Mouse (Mus musculus) thymus, adult 2 months (tissue): ENCODE measurements at regions not wholly inside any gene's neighbourhood (a gene's known extent, or its start where the extent isn't known, plus 50 kb on each side); places are given as distances from the start of the nearest gene placed in this dataset.

Experiments used
- DNase-seq: peaks from one replicate; pipeline ENCODE4 v3.0.0; 2021
- H3K27ac ChIP-seq: fragments of 200-500 bp; 2 replicates; pipeline ENCODE4 v1.5.1; 2012; ENCODE audit warnings: low read length, control low read depth; ENCODE audit not compliant: control insufficient read depth, insufficient read depth
- H3K27me3 ChIP-seq: fragments of 200-500 bp; 2 replicates; pipeline ENCODE4 v1.6.1; 2012; ENCODE audit warnings: mild to moderate bottlenecking, low read length, moderate library complexity, mixed read lengths; ENCODE audit not compliant: control insufficient read depth, insufficient read depth
- H3K36me3 ChIP-seq: fragments of 200-500 bp; 2 replicates; pipeline ENCODE4 v1.6.1; 2012; ENCODE audit warnings: mild to moderate bottlenecking, low read length, moderate library complexity; ENCODE audit not compliant: control insufficient read depth, insufficient read depth
- H3K4me1 ChIP-seq: fragments of 200-500 bp; replicated peaks from 2 replicates; pipeline ENCODE4 v1.6.1; 2012; ENCODE audit warnings: low read length; ENCODE audit not compliant: control insufficient read depth, insufficient read depth
- H3K4me3 ChIP-seq: fragments of 200-500 bp; 2 replicates; pipeline ENCODE4 v1.5.1; 2012; ENCODE audit warnings: mild to moderate bottlenecking, low read length, control low read depth, moderate library complexity; ENCODE audit not compliant: control insufficient read depth, insufficient read depth
- CTCF ChIP-seq: fragments of 200-500 bp; IDR thresholded peaks from 2 replicates; pipeline ENCODE4 v1.5.1; 2012; ENCODE audit warnings: mild to moderate bottlenecking, control low read depth, low read length, moderate library complexity, borderline replicate concordance; ENCODE audit not compliant: control insufficient read depth, poor library complexity, insufficient read depth; ENCODE audit errors: extremely low read depth
- POLR2A ChIP-seq: fragments of 200-500 bp; IDR thresholded peaks from 2 replicates; pipeline ENCODE4 v1.6.1; 2012; ENCODE audit warnings: mild to moderate bottlenecking, low read length, control low read depth, moderate library complexity; ENCODE audit not compliant: control insufficient read depth, poor library complexity, insufficient read depth; ENCODE audit errors: extremely low read depth
- WGBS: fragments of 180-500 bp; shearing (Covaris S2); methylation state at CpG from one replicate; pipeline ENCODE4 v1.1.7; 2018; 5-methylcytosine and 5-hydroxymethylcytosine counted together

DNA sequence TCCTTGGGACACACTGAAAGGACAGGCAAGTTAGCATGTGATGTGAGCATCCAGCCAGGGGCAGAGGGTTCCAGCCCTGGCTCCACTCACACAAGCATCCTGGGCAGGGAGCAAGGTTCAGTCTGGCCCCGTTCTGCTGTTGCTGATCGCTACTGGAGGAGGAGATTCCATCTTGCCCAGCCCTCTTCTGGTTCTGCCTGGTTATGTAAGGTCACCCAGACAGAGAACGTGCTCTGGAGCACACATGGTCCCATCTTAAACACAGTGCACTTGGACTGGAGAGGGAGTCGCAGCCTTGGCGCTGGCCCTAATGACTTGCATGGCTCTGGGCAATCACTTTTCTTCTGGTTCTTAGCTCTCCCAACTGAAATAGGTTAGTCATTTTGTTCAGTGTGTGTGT, 96.2 kb upstream of the Tnp1 start:
- Histone ChIP-seq H3K27me3 (no peaks in the 10 kb centered on the region), H3K36me3 (no peaks in the 10 kb centered on the region), H3K4me3 (no peak overlapping the region), H3K4me1 (no peaks in the 10 kb centered on the region), H3K27ac (no peak overlapping the region)
- TF ChIP-seq CTCF (no peak), POLR2A (no peak)
- DNase-seq: no peak
- 90% methylated on average over 5 of the region's 5 CpGs for WGBS

DNA sequence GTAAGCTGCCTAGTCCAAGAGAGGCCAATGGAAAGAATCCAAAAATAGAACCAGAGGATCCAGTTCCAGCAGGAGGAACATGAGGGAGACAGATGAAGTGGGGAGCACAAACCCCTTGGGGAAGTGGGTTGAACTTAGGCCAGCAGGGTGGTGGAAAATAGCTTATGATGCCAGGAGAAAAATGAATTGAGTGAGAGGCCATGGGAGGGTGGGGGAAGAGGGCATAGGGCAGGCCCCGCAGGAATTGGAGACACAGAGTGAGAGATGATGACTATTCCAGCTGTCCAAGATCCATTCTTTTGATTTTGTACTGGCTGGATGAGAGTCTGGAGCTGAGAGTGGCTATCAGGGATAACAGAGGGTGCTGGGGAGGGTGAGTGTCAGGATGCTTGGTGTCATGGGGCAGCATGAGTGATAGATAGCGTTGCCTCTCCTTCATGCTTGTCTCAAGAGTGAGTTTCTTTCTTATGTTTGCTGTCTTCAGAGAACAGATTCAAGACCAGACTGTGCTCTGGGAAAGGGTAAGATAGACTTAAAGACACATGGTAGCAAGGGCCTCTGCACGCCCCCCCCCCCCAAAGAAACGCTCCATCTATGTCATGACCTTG, 90.3 kb upstream of the Tnp1 start:
- no peak for TF ChIP-seq POLR2A
- no peak for TF ChIP-seq CTCF
- no peak overlapping the region for H3K27ac ChIP-seq
- H3K27me3 ChIP-seq: no peaks in the 10 kb centered on the region
- H3K4me1 ChIP-seq: no peaks in the 10 kb centered on the region
- no peak for DNase-seq
- no peak overlapping the region for H3K4me3 ChIP-seq
- WGBS: 91% methylated on average over 4 of the region's 4 CpGs
- H3K36me3 ChIP-seq: no peaks in the 10 kb centered on the region

DNA sequence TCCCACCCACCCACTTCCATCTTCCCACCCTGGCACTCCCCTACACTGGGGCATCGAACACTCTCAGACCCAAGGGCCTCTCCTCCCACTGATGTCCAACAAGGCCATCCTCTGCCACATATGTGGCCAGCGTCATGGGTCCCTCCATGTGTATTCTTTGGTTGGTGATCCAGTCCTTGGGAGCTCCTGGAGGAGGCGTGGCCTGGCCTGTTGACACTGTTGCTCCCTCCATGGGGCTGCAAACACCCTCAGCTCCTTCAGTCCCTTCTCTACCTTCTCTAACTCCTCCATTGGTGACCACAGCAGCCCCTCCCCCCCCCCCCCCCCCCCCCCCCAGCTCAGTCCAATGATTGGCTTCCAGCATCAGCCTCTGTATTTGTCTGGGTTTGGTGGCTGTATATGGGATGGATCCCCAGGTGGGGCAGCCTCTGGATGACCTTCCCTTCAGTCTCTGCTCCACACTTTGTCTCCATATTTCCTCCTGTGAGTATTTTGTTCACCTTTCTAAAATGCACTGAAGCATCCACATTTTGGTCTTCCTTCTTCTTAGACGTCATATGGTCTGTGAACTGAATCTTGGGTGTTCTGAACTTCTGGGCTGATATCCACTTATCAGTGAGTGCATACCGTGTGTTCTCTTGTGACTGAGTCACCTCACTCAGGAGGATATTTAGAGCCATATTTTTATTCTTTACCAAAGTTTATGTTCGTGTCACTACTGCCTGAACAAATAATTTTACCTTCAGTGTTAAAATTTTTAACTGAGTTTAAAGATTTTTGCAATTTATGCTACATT, 82.1 kb upstream of the Tnp1 start:
- H3K4me1 ChIP-seq: no peaks in the 10 kb centered on the region
- TF ChIP-seq CTCF (no peak), POLR2A (no peak)
- DNase-seq: no peak
- WGBS: 82% methylated on average over 6 of the region's 6 CpGs
- no peak overlapping the region for H3K27ac ChIP-seq
- H3K36me3 ChIP-seq: no peaks in the 10 kb centered on the region
- no peak overlapping the region for H3K4me3 ChIP-seq
- no peaks in the 10 kb centered on the region for H3K27me3 ChIP-seq

DNA sequence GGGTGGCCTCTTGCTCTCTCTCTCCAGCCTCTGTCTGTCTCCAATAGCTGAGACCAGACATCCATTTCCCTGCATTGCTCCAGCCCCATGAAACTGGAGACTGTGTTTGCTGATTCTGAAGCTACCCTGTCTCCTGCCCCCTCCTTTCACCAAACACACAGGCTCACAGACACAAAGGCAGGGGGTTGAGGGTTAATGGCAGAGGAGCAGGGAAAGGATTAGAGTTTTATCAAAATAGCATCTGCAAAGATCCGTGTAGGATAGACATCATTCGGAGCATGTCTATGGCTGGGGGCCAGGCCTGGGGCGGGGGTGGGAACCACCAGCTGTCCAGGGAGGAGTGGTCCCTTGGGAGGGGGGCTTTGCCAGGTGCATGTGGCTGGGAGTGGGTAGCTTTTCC, 73.9 kb upstream of the Tnp1 start:
- WGBS: 87% methylated on average over 3 of the region's 3 CpGs
- H3K27ac ChIP-seq: no peak overlapping the region
- no peaks in the 10 kb centered on the region for H3K36me3 ChIP-seq
- H3K27me3 ChIP-seq: no peaks in the 10 kb centered on the region
- no peak overlapping the region for H3K4me3 ChIP-seq
- no peaks in the 10 kb centered on the region for H3K4me1 ChIP-seq
- TF ChIP-seq POLR2A (no peak), CTCF (no peak)
- DNase-seq: no peak

DNA sequence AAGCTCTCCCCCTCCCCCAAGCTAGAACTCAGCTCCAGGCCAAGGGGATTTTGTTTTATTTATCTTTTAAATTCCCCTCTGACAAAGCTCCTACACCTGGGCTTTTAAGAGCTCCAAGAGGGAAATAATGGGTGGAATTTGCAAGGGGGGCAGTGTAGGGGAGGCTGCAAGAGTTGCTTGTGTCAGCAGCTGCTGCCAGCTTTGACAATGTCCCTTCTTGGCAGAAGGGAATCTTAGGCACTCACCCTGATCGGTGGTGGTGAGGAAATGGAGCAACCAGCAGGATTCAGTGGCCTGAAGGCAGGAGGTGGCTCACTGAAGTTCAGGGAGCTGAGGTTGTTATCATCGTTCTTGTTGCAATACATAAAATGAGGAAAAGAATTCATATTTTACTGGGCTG, 72.8 kb upstream of the Tnp1 start:
- TF ChIP-seq POLR2A (no peak), CTCF (no peak)
- Histone ChIP-seq H3K27me3 (no peaks in the 10 kb centered on the region), H3K4me3 (no peak overlapping the region), H3K36me3 (no peaks in the 10 kb centered on the region), H3K27ac (no peak overlapping the region), H3K4me1 (no peaks in the 10 kb centered on the region)
- no peak for DNase-seq
- 64% methylated on average over 2 of the region's 2 CpGs for WGBS

DNA sequence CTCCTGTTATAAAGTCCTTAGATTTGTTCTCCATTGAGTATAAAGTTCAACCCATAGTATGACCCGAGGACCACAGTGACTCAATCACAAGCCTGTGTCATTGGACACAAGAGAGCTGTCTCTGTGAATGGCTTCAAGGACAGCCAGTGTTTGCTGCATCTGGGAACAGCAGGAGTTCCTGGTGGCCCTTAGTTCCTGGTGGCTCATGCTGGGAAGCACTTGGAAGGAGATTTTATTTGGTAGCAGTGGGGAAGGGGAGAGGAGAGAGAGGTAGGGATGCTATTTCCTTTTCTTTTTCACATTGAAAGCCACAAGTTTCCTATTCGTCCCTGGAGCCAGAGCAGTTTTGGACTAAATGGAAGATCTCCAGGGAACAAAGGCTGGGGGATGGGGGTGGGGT, 69.2 kb upstream of the Tnp1 start:
- no peak overlapping the region for H3K27ac ChIP-seq
- TF ChIP-seq POLR2A (no peak), CTCF (no peak)
- H3K27me3 ChIP-seq: no peaks in the 10 kb centered on the region
- no peaks in the 10 kb centered on the region for H3K36me3 ChIP-seq
- no peaks in the 10 kb centered on the region for H3K4me1 ChIP-seq
- DNase-seq: no peak
- WGBS: 69% methylated on average over 2 of the region's 2 CpGs
- H3K4me3 ChIP-seq: no peak overlapping the region

DNA sequence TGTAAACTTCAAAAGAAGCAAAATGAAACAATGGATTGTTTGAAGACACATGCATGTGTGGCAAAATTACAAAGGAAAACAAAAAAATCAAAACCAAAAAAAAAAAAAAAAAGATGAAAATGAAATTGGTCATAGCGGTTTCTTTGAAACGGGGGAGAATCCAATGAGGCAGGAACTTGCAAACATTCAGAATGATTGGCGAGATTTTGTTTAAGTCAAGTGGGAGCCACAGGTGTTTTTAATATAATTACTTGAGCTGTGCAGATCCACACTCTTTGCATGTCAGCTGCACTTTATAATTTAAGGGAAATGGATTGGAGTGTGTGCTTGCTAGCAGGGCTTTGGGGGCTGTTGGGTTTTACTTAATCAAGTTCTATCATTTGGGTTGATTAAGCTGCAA, 67.7 kb upstream of the Tnp1 start:
- TF ChIP-seq POLR2A: no peak
- no peak for TF ChIP-seq CTCF
- Histone ChIP-seq H3K4me1 (no peaks in the 10 kb centered on the region), H3K4me3 (no peak overlapping the region), H3K36me3 (no peaks in the 10 kb centered on the region), H3K27ac (no peak overlapping the region), H3K27me3 (no peaks in the 10 kb centered on the region)
- WGBS: 94% methylated on average over 3 of the region's 3 CpGs
- DNase-seq: no peak
